Mouse (Mus musculus) liver, embryonic 11.5 days (tissue): ENCODE results near the gene Acd. TPM values are rescaled to one million over a fixed set of nuclear protein-coding genes. Genes with fewer than 3 reads are reported as not detected.

Source experiments
- ATAC-seq: fragments of 200-750 bp; cut with Nextera tagmentation; replicated peaks from 2 replicates; pipeline ENCODE4 v1.8.0; 2017; ENCODE audit warnings: moderate number of reproducible peaks, mild to moderate bottlenecking, moderate TSS enrichment, moderate library complexity; ENCODE audit not compliant: low FRiP score
- DNase-seq: peaks from one replicate; pipeline ENCODE4 v3.0.0-alpha.2; 2017; ENCODE audit warnings: low spot score
- H3K27ac ChIP-seq: fragments of 300-500 bp; sonication (generic); 2 replicates; pipeline ENCODE4 v1.5.1; 2014; ENCODE audit warnings: mild to moderate bottlenecking, low read depth, low read length, control low read depth
- H3K27me3 ChIP-seq: fragments of 300-500 bp; sonication (generic); replicated peaks from 2 replicates; pipeline ENCODE4 v1.6.1; 2014; ENCODE audit warnings: low read length, mixed read lengths; ENCODE audit not compliant: control insufficient read depth, insufficient read depth
- H3K36me3 ChIP-seq: fragments of 300-500 bp; sonication (generic); 2 replicates; pipeline ENCODE4 v1.6.1; 2014; ENCODE audit warnings: mild to moderate bottlenecking, low read length, moderate library complexity, mixed read lengths; ENCODE audit not compliant: control insufficient read depth, insufficient read depth
- H3K4me1 ChIP-seq: fragments of 300-500 bp; sonication (generic); replicated peaks from 2 replicates; pipeline ENCODE4 v1.6.1; 2014; ENCODE audit warnings: low read length, mixed read lengths; ENCODE audit not compliant: control insufficient read depth, insufficient read depth
- H3K4me2 ChIP-seq: fragments of 300-500 bp; sonication (generic); 2 replicates; pipeline ENCODE4 v1.6.1; 2014; ENCODE audit warnings: mild to moderate bottlenecking, control low read depth, moderate library complexity
- H3K4me3 ChIP-seq: fragments of 300-500 bp; sonication (generic); 2 replicates; pipeline ENCODE4 v1.5.1; 2014; ENCODE audit warnings: low read depth, low read length, control low read depth
- H3K9ac ChIP-seq: fragments of 300-500 bp; sonication (generic); 2 replicates; pipeline ENCODE4 v1.6.1; 2014; ENCODE audit warnings: low read depth, low read length, control low read depth
- H3K9me3 ChIP-seq: fragments of 300-500 bp; sonication (generic); 2 replicates; pipeline ENCODE4 v1.6.1; 2016; ENCODE audit warnings: low read length, inconsistent platforms, mixed read lengths; ENCODE audit not compliant: control insufficient read depth
- WGBS: fragments of 180-500 bp; shearing (Covaris S2); extraction: QIAGEN DNeasy Blood & Tissue Kit; methylation state at CpG from one replicate; pipeline ENCODE4 v1.1.7; 2014; 5-methylcytosine and 5-hydroxymethylcytosine counted together
- polyA plus RNA-seq: library from polyadenylated mRNA; unstranded; fragments of >200 nt; fragmentation: Nextera tagmentation; extraction: Ambion mirVana; gene quantifications from 2 replicates; pipeline ENCODE4 v1.2.1, GENCODE M21; 2014

Gene Acd
- polyA plus RNA-seq, 1 experiment from 2014 or later: 47.8 TPM

DNA sequence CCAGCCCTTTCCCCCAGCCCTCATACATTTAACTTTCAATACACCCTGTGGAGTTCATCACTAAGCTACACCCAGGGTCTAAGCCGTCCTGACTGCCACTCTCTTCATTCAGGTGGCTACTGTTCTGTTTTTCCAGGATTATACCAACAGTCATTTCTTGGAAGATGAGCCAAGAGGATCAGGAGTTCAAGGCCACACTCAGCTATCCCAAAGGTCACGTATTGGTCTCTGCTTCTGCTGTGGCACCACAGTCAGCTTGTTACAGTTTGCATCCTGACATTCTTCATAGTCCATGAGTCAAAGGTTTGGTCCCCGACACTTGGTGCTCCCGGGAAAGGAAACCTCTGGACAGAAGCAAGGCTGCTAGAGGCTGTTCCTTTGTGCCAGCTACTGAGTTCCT lies 18.7 kb upstream of the Acd start:
- Histone ChIP-seq H3K27ac (no peak overlapping the region), H3K4me2 (no peak overlapping the region), H3K9ac (no peak overlapping the region), H3K9me3 (no peaks in the 10 kb centered on the region), H3K4me1 (no peaks in the 10 kb centered on the region), H3K36me3 (no peaks in the 10 kb centered on the region), H3K27me3 (no peaks in the 10 kb centered on the region), H3K4me3 (no peak overlapping the region)
- 85% methylated on average over 4 of the region's 4 CpGs for WGBS
- no peak for DNase-seq
- no peak for ATAC-seq

DNA sequence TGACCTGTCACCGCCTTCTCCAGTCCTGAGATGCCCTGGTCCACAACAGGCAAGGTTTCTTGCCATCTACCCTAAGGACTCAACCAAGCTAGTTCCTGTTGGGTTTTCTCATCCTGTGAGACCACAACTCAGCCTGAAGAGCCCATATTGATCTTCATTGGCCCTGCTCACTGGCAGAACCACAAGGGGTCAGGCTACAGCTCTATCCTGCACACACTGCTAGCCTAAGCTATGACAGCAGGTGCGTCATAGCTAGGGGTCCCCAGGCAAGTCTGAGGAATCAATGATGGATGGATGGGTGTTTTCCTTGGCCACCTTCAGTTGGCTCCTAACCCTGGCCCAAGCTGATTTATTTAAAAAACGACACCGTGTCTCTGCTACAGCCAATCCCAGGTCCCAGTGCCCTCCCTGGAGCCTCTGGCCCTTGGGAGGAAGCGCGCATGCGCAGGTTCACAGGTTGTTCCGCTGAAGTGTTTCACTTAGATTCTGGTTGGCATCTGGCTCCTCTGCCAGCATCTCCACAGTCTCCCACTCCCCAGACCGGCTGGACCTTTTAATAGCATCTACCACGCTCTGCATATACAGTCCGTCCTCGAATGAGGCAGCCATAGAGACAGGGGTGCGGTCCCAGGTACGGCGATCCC lies 15.5 kb upstream of the Acd start:
- Histone ChIP-seq H3K36me3 (no peaks in the 10 kb centered on the region), H3K9me3 (no peaks in the 10 kb centered on the region), H3K4me3 (no peak overlapping the region), H3K27me3 (no peaks in the 10 kb centered on the region), H3K9ac (no peak overlapping the region), H3K4me1 (no peaks in the 10 kb centered on the region), H3K27ac (no peak overlapping the region), H3K4me2 (no peak overlapping the region)
- ATAC-seq (no peak), DNase-seq (no peak)
- WGBS: 86% methylated on average over 15 of the region's 15 CpGs

DNA sequence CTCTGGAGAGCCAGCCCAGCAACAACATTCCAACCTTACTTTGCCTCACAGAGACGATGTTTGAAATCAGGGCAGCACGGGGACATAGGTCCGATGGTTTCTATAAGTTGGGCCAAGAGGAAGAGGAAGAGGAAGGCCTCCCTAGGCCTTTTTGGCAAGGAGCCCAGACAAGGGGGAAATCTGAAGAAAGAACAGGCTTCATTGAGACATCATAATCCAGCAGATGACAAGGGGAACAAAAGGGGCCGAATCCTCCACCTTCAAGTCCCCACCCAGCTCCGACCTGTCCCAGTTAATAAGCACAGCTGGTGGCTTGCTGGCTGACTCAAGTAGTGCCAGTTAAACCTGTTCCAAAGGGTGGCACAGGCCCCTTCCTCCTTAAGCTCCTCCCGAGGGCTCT lies 14.1 kb upstream of the Acd start:
- no peaks in the 10 kb centered on the region for H3K27me3 ChIP-seq
- no peaks in the 10 kb centered on the region for H3K4me1 ChIP-seq
- no peak overlapping the region for H3K9ac ChIP-seq
- 73% methylated on average over 6 of the region's 6 CpGs for WGBS
- no peak overlapping the region for H3K4me3 ChIP-seq
- ATAC-seq: no peak
- no peaks in the 10 kb centered on the region for H3K9me3 ChIP-seq
- DNase-seq: no peak
- H3K4me2 ChIP-seq: no peak overlapping the region
- H3K27ac ChIP-seq: no peak overlapping the region
- no peaks in the 10 kb centered on the region for H3K36me3 ChIP-seq

DNA sequence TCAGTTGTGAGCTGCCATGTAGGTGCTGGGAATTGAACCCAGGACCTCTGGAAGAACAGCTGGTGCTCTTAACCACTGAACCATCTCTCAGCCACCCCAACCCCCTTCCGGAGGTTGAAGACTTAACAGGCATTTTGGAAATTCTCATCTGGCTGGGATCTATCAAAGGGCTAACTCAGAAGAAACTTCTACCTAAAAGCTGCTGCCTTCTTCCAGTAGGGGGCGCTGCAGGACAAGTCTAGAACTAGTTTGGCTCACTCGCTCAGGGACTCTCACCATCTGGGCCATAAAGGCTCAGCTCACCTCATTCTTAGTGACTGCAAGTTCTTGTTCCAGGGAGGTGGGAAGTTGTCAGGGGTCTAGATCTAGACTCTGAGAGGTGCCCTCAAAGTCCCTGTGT lies 13.2 kb upstream of the Acd start:
- H3K9me3 ChIP-seq: no peaks in the 10 kb centered on the region
- H3K9ac ChIP-seq: no peak overlapping the region
- H3K36me3 ChIP-seq: no peaks in the 10 kb centered on the region
- no peaks in the 10 kb centered on the region for H3K4me1 ChIP-seq
- no peak overlapping the region for H3K27ac ChIP-seq
- peak; percentile 65; the same call in 1 of the 2 replicates for ATAC-seq
- no peaks in the 10 kb centered on the region for H3K27me3 ChIP-seq
- peak; percentile 80 for DNase-seq
- H3K4me2 ChIP-seq: no peak overlapping the region
- 7% methylated on average over 3 of the region's 3 CpGs for WGBS
- H3K4me3 ChIP-seq: no peak overlapping the region

DNA sequence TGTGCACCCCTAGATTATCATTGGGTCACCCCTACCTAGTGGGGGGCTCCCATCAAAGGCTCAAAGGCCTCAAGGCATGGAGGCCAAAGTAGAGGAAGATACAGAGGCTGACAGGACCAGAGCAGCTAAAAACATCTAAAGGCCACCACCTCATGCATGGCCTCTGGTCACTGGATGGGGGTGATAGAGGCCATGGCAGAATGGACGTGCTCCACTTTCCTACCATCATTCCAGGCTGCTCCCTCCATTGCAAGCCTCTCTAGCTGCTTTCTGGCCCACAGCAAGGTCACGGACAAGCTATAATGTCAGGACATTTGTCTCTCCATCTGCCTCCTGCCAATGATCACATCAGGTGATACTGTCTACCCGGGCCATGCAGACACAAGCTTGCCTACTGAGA lies 11.4 kb upstream of the Acd start:
- Histone ChIP-seq H3K4me3 (no peak overlapping the region), H3K9ac (no peak overlapping the region), H3K4me1 (peaks cover 4% of the 10 kb centered on the region; the same call in 1 of the 2 replicates), H3K27ac (no peak overlapping the region), H3K36me3 (no peaks in the 10 kb centered on the region), H3K4me2 (no peak overlapping the region), H3K9me3 (no peaks in the 10 kb centered on the region), H3K27me3 (no peaks in the 10 kb centered on the region)
- ATAC-seq: no peak
- 73% methylated on average over 3 of the region's 3 CpGs for WGBS
- DNase-seq: no peak

DNA sequence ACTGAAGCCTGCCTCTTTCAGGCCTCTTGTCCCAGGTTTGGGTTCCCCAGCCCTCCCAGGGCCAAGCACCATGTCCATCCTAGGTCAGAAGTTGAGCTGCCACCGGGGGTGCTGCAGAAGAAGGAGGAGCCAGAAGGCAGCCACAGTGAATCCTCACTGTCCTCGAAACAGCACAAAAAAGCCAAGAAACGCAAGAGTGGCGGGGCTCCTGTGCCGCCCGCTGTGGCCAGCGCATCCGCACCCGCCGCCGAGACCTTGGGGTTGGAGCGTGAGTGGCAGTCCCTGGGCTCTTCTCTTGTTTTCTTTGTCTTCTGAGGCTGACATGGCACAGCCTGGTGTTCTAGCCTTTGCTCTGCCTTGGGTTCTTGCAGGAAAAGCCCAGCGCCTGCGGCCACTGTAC lies 8.4 kb upstream of the Acd start:
- Histone ChIP-seq H3K27ac (no peak overlapping the region), H3K9me3 (no peaks in the 10 kb centered on the region), H3K4me1 (peaks cover 14% of the 10 kb centered on the region), H3K36me3 (no peaks in the 10 kb centered on the region), H3K27me3 (no peaks in the 10 kb centered on the region), H3K4me3 (no peak overlapping the region), H3K9ac (no peak overlapping the region), H3K4me2 (no peak overlapping the region)
- ATAC-seq: no peak
- 83% methylated on average over 12 of the region's 14 CpGs for WGBS
- no peak for DNase-seq

DNA sequence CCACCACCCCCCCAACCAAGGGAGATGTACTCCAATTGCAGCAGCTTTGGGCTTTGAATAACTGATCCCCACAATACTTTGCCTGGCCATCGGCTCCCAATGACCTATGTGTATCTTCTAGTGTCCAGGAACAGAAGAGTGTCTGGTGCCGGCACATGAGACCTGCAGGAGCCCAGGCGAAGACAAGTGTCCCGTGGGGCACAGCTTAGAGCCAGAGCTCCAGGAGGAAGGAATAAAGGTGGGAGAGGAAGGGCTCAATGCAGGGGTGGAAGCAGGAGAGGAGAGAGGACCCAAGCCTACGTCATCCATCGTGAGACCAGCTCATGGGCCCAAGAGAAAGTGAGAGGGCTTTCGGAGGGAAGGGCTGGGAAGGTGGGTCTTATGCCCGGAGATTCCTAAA lies 7.8 kb upstream of the Acd start:
- no peaks in the 10 kb centered on the region for H3K36me3 ChIP-seq
- whole genome bisulfite sequencing: 90% methylated on average over 8 of the region's 8 CpGs

DNA sequence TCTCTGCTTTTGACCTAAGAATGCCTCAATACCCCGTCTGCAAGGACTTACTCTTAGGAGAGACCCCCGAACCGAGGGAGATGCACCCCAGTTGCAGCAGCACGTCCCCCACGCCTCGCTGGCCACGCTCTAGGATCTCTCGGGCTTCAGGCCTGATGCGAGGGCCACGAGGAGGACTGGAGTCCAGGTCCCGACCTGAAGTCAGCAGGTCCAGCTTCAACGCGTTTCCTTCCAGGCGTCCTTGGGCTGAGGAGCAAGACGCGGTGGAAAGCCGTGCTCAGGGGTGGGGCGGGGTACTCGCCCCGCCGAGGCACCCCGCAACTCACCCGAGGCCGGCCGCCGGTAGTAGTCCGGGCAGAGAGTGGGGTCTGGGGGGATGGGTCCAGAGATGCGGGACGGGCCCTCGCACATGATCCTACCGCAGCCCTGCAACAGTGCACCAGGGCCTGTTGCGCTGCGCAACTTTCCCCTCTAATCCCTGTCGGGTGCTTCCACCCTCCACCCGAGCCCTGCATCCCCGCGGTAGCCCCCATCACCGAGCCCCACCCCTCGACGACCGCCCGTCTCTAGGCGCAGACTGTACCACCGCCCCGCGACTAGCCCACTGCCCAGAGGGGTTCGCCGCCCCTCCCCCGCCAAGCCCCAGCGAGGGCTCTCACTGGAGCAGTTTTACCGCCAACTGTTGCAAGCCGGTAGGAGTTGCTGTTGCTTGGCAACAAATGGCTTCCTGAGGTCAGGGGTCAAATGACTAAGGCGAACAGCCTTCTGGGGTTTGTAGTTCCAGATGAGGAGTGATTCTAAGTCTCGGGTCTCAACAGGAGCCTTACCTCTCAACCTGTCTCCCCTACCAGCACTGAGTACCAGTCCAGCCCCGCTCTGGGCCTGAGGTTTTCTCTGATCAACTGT lies 6.8 kb upstream of the Acd start, which contains the start of the genes 4933405L10Rik and Enkd1:
4933405L10Rik (plus strand) TSS at position 158 of the 906 bp plus-strand sequence.
Enkd1 (minus strand) TSS at position 713 of the 906 bp plus-strand sequence.
- no peak within 1 kb of the TSS for H3K27ac ChIP-seq
- peaks cover 8% of the 10 kb centered on the region for H3K36me3 ChIP-seq
- no peaks in the 10 kb centered on the region for H3K27me3 ChIP-seq
- peak within 1 kb of the TSS; percentile 74 for H3K9ac ChIP-seq
- WGBS: 1% methylated on average over 54 of the region's 55 CpGs
- DNase-seq (peak; percentile 86), ATAC-seq (peak; percentile 83)
- H3K4me1 ChIP-seq: peaks cover 14% of the 10 kb centered on the region
- no peaks in the 10 kb centered on the region for H3K9me3 ChIP-seq
- H3K4me2 ChIP-seq: peak within 1 kb of the TSS; percentile 85
- H3K4me3 ChIP-seq: peak within 1 kb of the TSS; percentile 82

More for the DNA sequence above, 7.8 kb upstream of the Acd start:
- Histone ChIP-seq H3K9ac (no peak overlapping the region), H3K4me3 (no peak overlapping the region), H3K27me3 (no peaks in the 10 kb centered on the region), H3K27ac (no peak overlapping the region), H3K4me2 (no peak overlapping the region), H3K4me1 (peaks cover 14% of the 10 kb centered on the region), H3K9me3 (no peaks in the 10 kb centered on the region)
- no peak for ATAC-seq
- DNase-seq: no peak
